Mouse (Mus musculus) brain, embryonic 14.5 days (tissue): ENCODE results near the gene Foxj3.

ENCODE experiments used
- CTCF ChIP-seq: fragments of 200-500 bp; IDR thresholded peaks from 2 replicates; pipeline ENCODE4 v1.5.1; 2012; ENCODE audit warnings: inconsistent platforms, mild to moderate bottlenecking, moderate library complexity, borderline replicate concordance; ENCODE audit not compliant: insufficient read depth, insufficient read length; ENCODE audit errors: extremely low read depth
- POLR2A ChIP-seq: fragments of 200-500 bp; IDR thresholded peaks from 2 replicates; pipeline ENCODE4 v1.6.1; 2012; ENCODE audit warnings: mild to moderate bottlenecking, inconsistent platforms, borderline replicate concordance; ENCODE audit not compliant: poor library complexity, insufficient read depth, insufficient read length, severe bottlenecking; ENCODE audit errors: extremely low read depth

DNA sequence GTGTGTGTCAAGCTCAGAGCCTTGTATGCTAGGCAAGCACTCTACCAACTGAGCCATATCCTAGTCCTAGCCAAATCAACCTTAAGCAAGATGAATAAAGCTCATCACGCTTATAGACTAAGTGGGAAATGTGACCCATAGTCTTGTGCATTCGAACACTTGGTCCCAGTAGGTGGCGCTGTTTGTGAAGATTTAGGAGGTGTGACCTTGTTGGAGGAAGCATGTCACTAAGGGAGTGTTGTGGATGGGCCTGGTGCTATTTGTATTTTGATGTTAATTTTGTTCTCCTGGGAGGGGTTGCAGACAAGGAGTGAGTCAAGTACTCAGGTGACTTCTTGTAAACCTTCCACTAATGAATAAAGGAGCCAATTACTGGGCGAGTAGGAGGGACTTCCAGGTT lies 105.9 kb downstream of the Foxj3 start:
- TF ChIP-seq POLR2A (no peak), CTCF (no peak)
